Mouse (Mus musculus) cortical plate, adult 2 months (tissue): ENCODE results near the gene Smagp. TPM values are rescaled to one million over a fixed set of nuclear protein-coding genes. Genes with fewer than 3 reads are reported as not detected.
"Not testable (repeated sequence)": the region's sequence is repeated elsewhere in the genome, so short reads cannot be mapped to it uniquely, and the experiment has no call there.

ENCODE experiments used
- H3K27ac ChIP-seq: fragments of 200-500 bp; 2 replicates; pipeline ENCODE4 v1.5.1; 2012; ENCODE audit warnings: low read length, control low read depth, inconsistent platforms; ENCODE audit not compliant: insufficient read depth
- H3K4me1 ChIP-seq: fragments of 200-500 bp; 2 replicates; pipeline ENCODE4 v1.6.1; 2011; ENCODE audit warnings: low read length; ENCODE audit not compliant: control insufficient read depth, insufficient read depth
- H3K4me3 ChIP-seq: fragments of 200-500 bp; 2 replicates; pipeline ENCODE4 v1.5.1; 2011; ENCODE audit warnings: mild to moderate bottlenecking, low read length, control low read depth; ENCODE audit not compliant: insufficient read depth
- CTCF ChIP-seq: fragments of 200-500 bp; IDR thresholded peaks from 2 replicates; pipeline ENCODE4 v1.5.1; 2011; ENCODE audit warnings: mild to moderate bottlenecking, control low read depth, low read length; ENCODE audit not compliant: insufficient read depth; ENCODE audit errors: extremely low read depth
- POLR2A ChIP-seq: fragments of 200-500 bp; IDR thresholded peaks from 2 replicates; pipeline ENCODE4 v1.6.1; 2011; ENCODE audit warnings: mild to moderate bottlenecking, low read length, control low read depth; ENCODE audit not compliant: insufficient read depth; ENCODE audit errors: extremely low read depth
- polyA plus RNA-seq: library from polyadenylated mRNA; depleted of rRNA; stranded (reverse); fragments of >200 nt; gene quantifications from 2 replicates; pipeline ENCODE4 v1.2.3, GENCODE M21; 2012

Gene Smagp
- polyA plus RNA-seq, 1 experiment, result 4.2 TPM

- Histone ChIP-seq H3K4me3 (no peak overlapping the region), H3K4me1 (no peaks in the 10 kb centered on the region), H3K27ac (no peak overlapping the region)
- TF ChIP-seq POLR2A (no peak), CTCF (no peak)
These were observed 6.6 kb downstream of the Smagp start for GRCm38 (mm10) chr15:100630126-100630525.

GRCm38 (mm10) chr15:100628797-100629196, 7.9 kb downstream of the Smagp start:
- no peak overlapping the region for H3K27ac ChIP-seq
- TF ChIP-seq POLR2A (no peak), CTCF (no peak)
- no peak overlapping the region for H3K4me3 ChIP-seq
- no peaks in the 10 kb centered on the region for H3K4me1 ChIP-seq

GRCm38 (mm10) chr15:100627774-100628370, 8.9 kb downstream of the Smagp start:
- no peak overlapping the region for H3K27ac ChIP-seq
- no peak for TF ChIP-seq POLR2A
- TF ChIP-seq CTCF, result no peak
- H3K4me3 ChIP-seq, result no peak overlapping the region
- H3K4me1 ChIP-seq, result no peaks in the 10 kb centered on the region

GRCm38 (mm10) chr15:100627287-100627686, 9.5 kb downstream of the Smagp start:
- Histone ChIP-seq H3K4me1 (peaks cover 2% of the 10 kb centered on the region), H3K4me3 (no peak overlapping the region), H3K27ac (no peak overlapping the region)
- TF ChIP-seq CTCF (no peak), POLR2A (no peak)

GRCm38 (mm10) chr15:100624435-100624834, 12.3 kb downstream of the Smagp start:
- H3K27ac ChIP-seq, result no peak overlapping the region
- H3K4me3 ChIP-seq, result no peak overlapping the region
- TF ChIP-seq POLR2A, result no peak
- no peak for TF ChIP-seq CTCF
- peaks cover 9% of the 10 kb centered on the region for H3K4me1 ChIP-seq

GRCm38 (mm10) chr15:100623754-100624153, 13.0 kb downstream of the Smagp start:
- Histone ChIP-seq H3K27ac (no peak overlapping the region), H3K4me3 (no peak overlapping the region), H3K4me1 (peaks cover 9% of the 10 kb centered on the region)
- TF ChIP-seq CTCF (no peak), POLR2A (no peak)

GRCm38 (mm10) chr15:100622164-100622563, 14.6 kb downstream of the Smagp start:
- TF ChIP-seq CTCF (no peak), POLR2A (peak; percentile 54; the same call in 1 of the 2 replicates)
- Histone ChIP-seq H3K4me3 (no peak overlapping the region), H3K27ac (0 out of 2 replicates have a peak overlapping the region, but pooled peaks have one; percentile 29), H3K4me1 (peaks cover 9% of the 10 kb centered on the region)

- 0 out of 2 replicates have a peak overlapping the region, but pooled peaks have one; percentile 29 for H3K27ac ChIP-seq
- H3K4me3 ChIP-seq, H3K4me1 ChIP-seq: not testable (repeated sequence)
These were observed 15.1 kb downstream of the Smagp start for GRCm38 (mm10) chr15:100621671-100622070.

GRCm38 (mm10) chr15:100619200-100619599, 17.5 kb downstream of the Smagp start:
- H3K27ac ChIP-seq, result no peak overlapping the region
- H3K4me3 ChIP-seq, result no peak overlapping the region
- H3K4me1 ChIP-seq, result peaks cover 10% of the 10 kb centered on the region
- TF ChIP-seq POLR2A (no peak), CTCF (no peak)

- peak overlapping the region; percentile 70 for H3K4me3 ChIP-seq
- TF ChIP-seq CTCF (no peak), POLR2A (no peak)
- 0 out of 2 replicates have a peak, but pooled peaks cover 1% of the 10 kb centered on the region for H3K4me1 ChIP-seq
These were observed 20.5 kb downstream of the Smagp start for GRCm38 (mm10) chr15:100616221-100616620.

GRCm38 (mm10) chr15:100615825-100616220, 20.9 kb downstream of the Smagp start:
- TF ChIP-seq POLR2A, result no peak; the same call in 1 of the 2 replicates
- no peak for TF ChIP-seq CTCF
- Histone ChIP-seq H3K27ac (peak overlapping the region; percentile 79), H3K4me1 (0 out of 2 replicates have a peak, but pooled peaks cover 1% of the 10 kb centered on the region), H3K4me3 (peak overlapping the region; percentile 70)

More at GRCm38 (mm10) chr15:100616221-100616620, 20.5 kb downstream of the Smagp start:
- peak overlapping the region; percentile 79 for H3K27ac ChIP-seq
